Mouse (Mus musculus) mouse trophoblast stem cell (cell line): ENCODE data around the gene Gba.

Experiments used
- in situ Hi-C, 2 experiments: fragments of 300-500 bp; cut with MseI, MboI; formaldehyde crosslinking; loops; 2 replicates in 1 of 2; 3 replicates in 1 of 2; pipeline ENCODE4 v1.15.1; 2025

Gba gene

DNA sequence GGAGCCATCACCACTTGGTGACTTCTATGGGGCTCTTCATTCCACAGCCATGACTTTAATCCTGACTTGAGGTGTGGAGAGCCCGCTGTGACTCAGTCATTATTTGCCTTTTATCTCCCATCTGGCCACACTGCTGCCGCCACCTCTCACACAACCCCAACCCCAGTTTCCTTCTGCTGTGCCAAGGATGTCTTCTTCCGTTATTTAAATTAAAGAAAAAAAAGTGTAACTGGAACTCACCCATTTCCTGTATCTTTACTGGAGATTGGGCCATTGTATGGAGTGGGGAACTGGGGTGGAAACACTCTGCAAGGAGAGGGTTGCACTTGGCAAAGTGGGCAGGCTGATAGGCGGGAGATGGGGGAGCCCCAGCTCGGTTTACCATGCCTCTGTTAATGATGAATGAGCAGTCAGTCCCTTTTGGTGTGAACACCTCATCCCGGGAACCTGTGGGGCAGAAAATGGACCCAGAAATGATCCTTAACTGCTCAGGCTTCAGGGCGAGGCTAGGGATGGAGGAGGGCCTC lies 20.1 kb upstream of the Gba start:
- in situ Hi-C loops: no loop called here

GRCm38 (mm10) chr3:89183058-89183958 lies 19.4 kb upstream of the Gba start, which contains the start of gene Fam189b:
Gene Fam189b, plus strand, starts transcription at chr3:89183143.
- in situ Hi-C loops: no loop called here

DNA sequence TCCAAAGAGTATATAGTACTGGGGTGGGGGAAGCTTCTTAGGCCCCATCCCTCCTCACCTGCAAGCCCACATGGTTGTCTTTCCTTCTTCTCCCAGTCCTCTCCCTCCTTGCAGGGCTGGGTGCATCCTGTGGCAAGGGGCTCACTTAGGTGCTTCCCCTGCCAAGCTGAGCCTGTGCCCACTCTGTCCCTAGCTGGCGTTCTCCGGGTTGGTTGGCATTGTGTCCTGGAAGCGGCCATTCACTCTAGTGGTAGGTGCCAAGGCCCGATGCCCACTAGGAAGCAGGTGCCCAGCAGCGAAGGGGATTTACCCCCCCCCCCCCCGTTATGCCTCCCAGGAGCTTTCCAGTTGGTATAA lies 18.8 kb upstream of the Gba start:
- in situ Hi-C loops: no loop called here

GRCm38 (mm10) chr3:89187197-89187596 lies 15.5 kb upstream of the Gba start:
- in situ Hi-C loops: no loop called here

- in situ Hi-C loops: no loop called here
These were observed 14.8 kb upstream of the Gba start for GRCm38 (mm10) chr3:89187690-89188477.

GRCm38 (mm10) chr3:89188478-89188875 lies 14.3 kb upstream of the Gba start:
- in situ Hi-C loops: no loop called here

GRCm38 (mm10) chr3:89190436-89190835 lies 12.3 kb upstream of the Gba start:
- in situ Hi-C loops: no loop called here

DNA sequence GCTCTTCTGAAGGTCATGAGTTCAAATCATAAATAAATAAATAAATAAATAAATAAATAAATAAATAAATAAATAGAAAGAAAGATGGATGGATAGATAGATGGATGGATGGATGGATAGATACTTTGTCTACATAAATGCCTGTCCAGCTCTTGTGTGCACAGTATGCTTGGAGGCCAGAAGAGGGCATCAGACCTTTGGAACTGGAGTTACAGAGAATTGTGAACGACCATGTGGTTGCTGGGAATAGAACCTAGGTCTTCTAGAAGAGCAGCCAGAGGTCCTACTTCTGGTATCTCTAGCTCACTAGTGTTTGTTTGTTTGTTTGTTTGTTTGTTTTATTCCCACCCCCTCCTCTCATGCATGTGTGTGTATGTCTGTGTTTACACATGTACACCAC lies 9.4 kb upstream of the Gba start:
- in situ Hi-C loops: no loop called here

DNA sequence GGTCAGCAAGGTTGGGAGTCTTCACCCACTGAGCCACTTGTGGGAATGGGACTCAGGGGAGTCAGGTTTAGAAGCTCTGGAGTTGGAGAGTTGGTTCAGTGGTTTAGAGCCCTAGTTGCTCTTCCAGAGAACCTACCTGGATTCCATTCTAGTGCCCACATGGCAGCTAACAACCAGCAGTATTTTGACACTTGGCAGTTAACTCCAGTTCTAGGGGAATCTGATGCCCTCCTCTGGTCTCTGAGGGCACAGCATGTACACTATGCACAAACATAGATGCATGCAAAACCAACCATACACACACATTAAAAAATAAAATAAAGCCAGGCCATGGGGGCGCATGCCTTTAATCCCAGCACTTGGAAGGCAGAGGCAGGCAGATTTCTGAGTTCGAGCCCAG lies 8.9 kb upstream of the Gba start:
- in situ Hi-C loops: no loop called here

GRCm38 (mm10) chr3:89195979-89196877 lies 6.5 kb upstream of the Gba start:
- in situ Hi-C loops: no loop called here

DNA sequence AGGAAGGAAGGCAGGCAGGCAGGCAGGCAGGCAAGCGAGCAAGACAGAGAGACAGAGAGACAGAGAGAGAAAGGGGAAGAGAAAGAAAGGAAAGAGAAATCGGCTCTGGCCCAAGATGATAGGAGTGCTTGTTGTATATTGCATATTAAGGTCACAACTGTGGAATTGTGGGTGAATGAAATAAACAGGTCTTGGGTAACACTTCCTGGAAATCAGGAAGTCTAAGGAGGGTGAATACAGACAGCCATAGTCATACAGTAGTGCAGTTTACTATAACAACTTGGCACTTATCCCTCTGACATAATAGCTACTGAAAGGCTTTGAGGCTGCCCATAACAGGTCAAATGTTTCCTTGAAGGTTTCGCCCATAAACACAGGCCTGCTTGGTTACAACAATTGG lies 2.9 kb upstream of the Gba start:
- in situ Hi-C loops: no loop called here

DNA sequence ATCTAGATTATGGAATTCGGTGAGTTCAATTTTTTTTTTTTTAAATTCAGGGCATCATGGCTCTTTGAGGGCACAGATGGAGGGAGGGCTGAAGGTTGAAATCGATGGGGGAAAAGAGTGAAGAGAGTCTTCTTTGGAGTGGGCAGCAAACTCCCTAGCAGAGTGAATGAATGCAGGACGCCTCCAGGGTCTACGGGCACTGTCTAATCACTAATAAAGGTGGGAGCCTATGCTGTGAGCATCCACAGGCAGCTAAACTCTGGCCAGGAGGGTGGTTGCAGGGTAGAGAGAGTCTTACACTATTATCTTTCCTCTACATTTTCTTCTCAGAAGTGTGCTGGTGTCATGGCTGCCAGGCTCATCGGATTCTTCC lies 400 bp downstream of the Gba start:
- in situ Hi-C loops: no loop called here

DNA sequence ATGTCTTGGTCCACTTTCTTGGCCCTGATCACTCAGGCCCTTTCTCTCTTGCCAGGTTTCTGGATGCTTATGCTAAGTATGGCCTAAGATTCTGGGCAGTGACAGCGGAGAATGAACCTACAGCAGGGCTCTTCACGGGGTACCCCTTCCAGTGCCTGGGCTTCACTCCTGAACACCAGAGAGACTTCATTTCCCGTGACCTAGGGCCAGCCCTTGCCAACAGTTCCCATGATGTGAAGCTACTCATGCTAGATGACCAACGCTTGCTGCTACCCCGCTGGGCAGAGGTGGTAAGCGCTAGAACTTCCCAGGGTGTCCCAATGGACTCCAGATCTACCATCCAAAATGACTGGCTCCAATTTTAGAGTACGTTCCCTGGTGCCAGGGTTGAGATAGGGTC lies 3.4 kb downstream of the Gba start:
- in situ Hi-C loops: no loop called here

- in situ Hi-C loops: no loop called here
These were observed 4.0 kb downstream of the Gba start for GRCm38 (mm10) chr3:89206695-89207094.

- in situ Hi-C loops: no loop called here
These were observed 5.4 kb downstream of the Gba start for GRCm38 (mm10) chr3:89208075-89208657.

- in situ Hi-C loops: no loop called here
These were observed 6.0 kb downstream of the Gba start for GRCm38 (mm10) chr3:89208736-89209135.

DNA sequence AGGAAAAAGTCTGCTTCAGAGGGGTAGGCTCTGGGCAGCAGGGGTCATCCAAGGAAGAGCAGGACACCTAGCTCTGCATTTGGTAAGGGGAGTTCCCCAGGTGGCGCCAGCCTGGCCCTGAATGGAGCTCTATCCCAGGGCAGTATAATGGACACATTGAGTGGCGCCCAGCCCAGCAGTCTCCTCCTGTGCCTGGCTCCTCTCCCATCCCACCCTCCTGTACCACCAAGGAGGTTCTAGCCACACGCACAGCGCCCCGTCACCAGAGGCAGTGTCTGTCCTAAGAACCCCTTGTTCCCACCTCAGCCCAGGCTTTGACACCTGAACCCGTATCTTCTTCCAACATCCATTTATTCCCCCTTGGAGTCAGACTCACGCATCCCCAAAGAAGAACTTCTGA lies 7.0 kb downstream of the Gba start:
- in situ Hi-C loops: no loop called here

DNA sequence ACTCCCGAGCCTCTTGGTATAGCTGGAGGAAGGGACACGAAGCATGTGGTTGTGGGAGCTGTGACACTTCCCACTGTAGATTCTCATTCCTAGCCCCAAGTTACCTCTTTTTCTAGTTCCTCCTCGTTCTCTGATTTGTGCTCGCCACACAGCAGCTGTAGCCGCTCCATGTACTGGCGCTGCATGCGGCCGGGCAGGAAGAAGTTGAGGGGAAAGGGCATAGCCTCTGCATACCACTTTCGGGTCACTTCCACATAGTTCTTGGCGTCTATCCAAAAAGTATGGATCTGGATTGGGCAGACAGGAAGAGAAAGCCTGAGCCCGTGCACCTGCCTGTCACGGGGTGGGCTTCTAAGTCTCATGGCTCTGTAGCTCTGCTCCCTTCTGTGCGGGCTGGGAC lies 7.4 kb downstream of the Gba start:
- in situ Hi-C loops: no loop called here

- in situ Hi-C loops: no loop called here
These were observed 8.0 kb downstream of the Gba start for GRCm38 (mm10) chr3:89210731-89211130.

GRCm38 (mm10) chr3:89213803-89214530 lies 11.2 kb downstream of the Gba start:
- in situ Hi-C loops: no loop called here
